ENCODE assay signal across 13 mouse cellular contexts in the genomic region with DNA sequence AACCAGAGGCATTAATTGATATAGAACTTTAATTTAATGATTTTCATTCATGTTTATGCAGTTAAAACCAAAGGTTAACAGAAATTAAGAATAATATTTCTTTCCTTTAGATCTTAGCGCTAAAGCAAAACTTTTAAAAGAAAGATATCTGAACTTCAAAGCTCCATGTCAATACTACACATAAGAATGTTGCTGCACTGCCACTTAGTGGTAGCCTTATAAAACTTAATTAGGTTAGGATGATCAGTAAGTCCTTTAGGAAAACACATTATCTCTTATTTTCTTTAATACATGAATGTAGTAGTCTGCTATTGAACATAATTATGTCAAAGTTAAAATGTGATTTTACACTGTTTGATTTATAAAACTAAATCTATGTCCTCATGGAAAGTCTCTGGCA.
DNase-seq lines count a peak whose midpoint lies in the region; ATAC-seq and TF ChIP-seq lines count a peak whose summit lies in the region.
"Had no signal": no experiment of that assay in that cellular context is flagged by ENCODE, and none has a peak within 500 bp of the region (broad histone marks: within the 10 kb centered on the region; RNA-seq: fewer than 3 reads in every experiment).

No protein-coding gene starts in this region.

- TF ChIP-seq CTCF in midbrain, postnatal 0 days (IDR thresholded peaks at IDR 0.05), result peak; percentile 67

- peak; percentile 37 for DNase-seq in hindbrain, embryonic 14.5 days (ENCODE audit: low spot score)
- DNase-seq in midbrain, postnatal 0 days (ENCODE audit: low spot score), result peak; percentile 58
- DNase-seq in telencephalon, adult 2 months (ENCODE audit: low read depth, low spot score), result peak; percentile 1
- DNase-seq in spleen, postnatal 36 days (ENCODE audit: low spot score in 2 of 2), result no peak
- DNase-seq: heart, postnatal 36 days; layer of hippocampus, postnatal 36 days; right cerebral cortex, postnatal 25 days had no signal

- H3K27me3 ChIP-seq in hindbrain, embryonic 14.5 days (ENCODE audit: control insufficient read depth, insufficient read depth, low read length), result no peaks in the 10 kb centered on the region
- H3K27me3 ChIP-seq in hindbrain, embryonic 13.5 days, result no peaks in the 10 kb centered on the region
- no peaks in the 10 kb centered on the region for H3K27me3 ChIP-seq in midbrain, postnatal 0 days (ENCODE audit: insufficient read depth, low read length)
- H3K27me3 ChIP-seq in midbrain, embryonic 13.5 days, result no peaks in the 10 kb centered on the region
- H3K27me3 ChIP-seq: forebrain, embryonic 13.5 days; neural tube, embryonic 13.5 days had no signal

- WGBS in hindbrain, embryonic 14.5 days, result 41% methylated on average over 1 of the region's 1 CpGs
- WGBS in hindbrain, embryonic 13.5 days, result 42% methylated on average over 1 of the region's 1 CpGs
- 51% methylated on average over 1 of the region's 1 CpGs for WGBS in midbrain, postnatal 0 days
- 49% methylated on average over 1 of the region's 1 CpGs for WGBS in midbrain, embryonic 13.5 days

- ATAC-seq in hindbrain, embryonic 14.5 days (ENCODE audit: low FRiP score), result no peak
- ATAC-seq in hindbrain, embryonic 13.5 days (ENCODE audit: low FRiP score), result no peak
- ATAC-seq in midbrain, postnatal 0 days (ENCODE audit: low FRiP score), result no peak
- no peak for ATAC-seq in midbrain, embryonic 13.5 days
- ATAC-seq in activated CD4-positive, CD25-positive, alpha-beta regulatory T cell, adult 4 months, result peak; percentile 54
- ATAC-seq: forebrain, embryonic 13.5 days had no signal

- no peaks in the 10 kb centered on the region for H3K4me1 ChIP-seq in hindbrain, embryonic 14.5 days (replicated peaks; ENCODE audit: control insufficient read depth, insufficient read depth, low read length)
- no peaks in the 10 kb centered on the region for H3K4me1 ChIP-seq in hindbrain, embryonic 13.5 days (replicated peaks)
- no peaks in the 10 kb centered on the region for H3K4me1 ChIP-seq in midbrain, postnatal 0 days (ENCODE audit: insufficient read depth, low read length)
- no peaks in the 10 kb centered on the region for H3K4me1 ChIP-seq in midbrain, embryonic 13.5 days (replicated peaks)
- H3K4me1 ChIP-seq: forebrain, embryonic 13.5 days; neural tube, embryonic 13.5 days had no signal

- no peak overlapping the region for H3K9ac ChIP-seq in hindbrain, embryonic 14.5 days
- no peak overlapping the region for H3K9ac ChIP-seq in hindbrain, embryonic 13.5 days
- H3K9ac ChIP-seq in midbrain, postnatal 0 days (replicated peaks; ENCODE audit: low read length, poor library complexity, severe bottlenecking), result no peak overlapping the region
- H3K9ac ChIP-seq in midbrain, embryonic 13.5 days (replicated peaks), result no peak overlapping the region
- H3K9ac ChIP-seq: forebrain, embryonic 13.5 days; neural tube, embryonic 13.5 days had no signal

- no peaks in the 10 kb centered on the region for H3K36me3 ChIP-seq in hindbrain, embryonic 14.5 days (replicated peaks; ENCODE audit: control insufficient read depth, insufficient read depth)
- no peaks in the 10 kb centered on the region for H3K36me3 ChIP-seq in hindbrain, embryonic 13.5 days
- H3K36me3 ChIP-seq in midbrain, postnatal 0 days (ENCODE audit: insufficient read depth, low read length), result no peaks in the 10 kb centered on the region
- no peaks in the 10 kb centered on the region for H3K36me3 ChIP-seq in midbrain, embryonic 13.5 days
- H3K36me3 ChIP-seq: neural tube, embryonic 13.5 days had no signal

- H3K4me3 ChIP-seq in hindbrain, embryonic 14.5 days (replicated peaks; ENCODE audit: low read length), result no peak overlapping the region
- H3K4me3 ChIP-seq in hindbrain, embryonic 13.5 days, result no peak overlapping the region
- no peak overlapping the region for H3K4me3 ChIP-seq in midbrain, postnatal 0 days (ENCODE audit: low read depth, low read length)
- no peak overlapping the region for H3K4me3 ChIP-seq in midbrain, embryonic 13.5 days (replicated peaks)
- H3K4me3 ChIP-seq: forebrain, embryonic 13.5 days; neural tube, embryonic 13.5 days had no signal

- no peak overlapping the region for H3K4me2 ChIP-seq in hindbrain, embryonic 14.5 days (replicated peaks)
- H3K4me2 ChIP-seq in hindbrain, embryonic 13.5 days, result no peak overlapping the region
- H3K4me2 ChIP-seq in midbrain, postnatal 0 days (ENCODE audit: low read depth, low read length, poor library complexity, severe bottlenecking), result no peak overlapping the region
- no peak overlapping the region for H3K4me2 ChIP-seq in midbrain, embryonic 13.5 days (replicated peaks)
- H3K4me2 ChIP-seq: forebrain, embryonic 13.5 days; liver, embryonic 11.5 days; neural tube, embryonic 13.5 days had no signal

- H3K9me3 ChIP-seq in hindbrain, embryonic 14.5 days (ENCODE audit: control insufficient read depth, low read length), result no peaks in the 10 kb centered on the region
- no peaks in the 10 kb centered on the region for H3K9me3 ChIP-seq in hindbrain, embryonic 13.5 days
- no peaks in the 10 kb centered on the region for H3K9me3 ChIP-seq in midbrain, postnatal 0 days (ENCODE audit: low read length)
- no peaks in the 10 kb centered on the region for H3K9me3 ChIP-seq in midbrain, embryonic 13.5 days
- H3K9me3 ChIP-seq: forebrain, embryonic 13.5 days; neural tube, embryonic 13.5 days had no signal

- no peak overlapping the region for H3K27ac ChIP-seq in hindbrain, embryonic 14.5 days
- no peak overlapping the region for H3K27ac ChIP-seq in hindbrain, embryonic 13.5 days
- no peak overlapping the region for H3K27ac ChIP-seq in midbrain, postnatal 0 days (ENCODE audit: low read depth, low read length)
- no peak overlapping the region for H3K27ac ChIP-seq in midbrain, embryonic 13.5 days
- H3K27ac ChIP-seq: forebrain, embryonic 13.5 days; neural tube, embryonic 13.5 days had no signal

Comparison
In these comparisons a context has a peak if more than half of its experiments do, and no peak if none do; other contexts are left out.
1. DNase-seq: peak in hindbrain, embryonic 14.5 days (single experiment), midbrain, postnatal 0 days (single experiment) and telencephalon, adult 2 months (single experiment); none in spleen, postnatal 36 days (0 of 2).